Mouse (Mus musculus): ENCODE data around the gene Rif1.

DNA sequence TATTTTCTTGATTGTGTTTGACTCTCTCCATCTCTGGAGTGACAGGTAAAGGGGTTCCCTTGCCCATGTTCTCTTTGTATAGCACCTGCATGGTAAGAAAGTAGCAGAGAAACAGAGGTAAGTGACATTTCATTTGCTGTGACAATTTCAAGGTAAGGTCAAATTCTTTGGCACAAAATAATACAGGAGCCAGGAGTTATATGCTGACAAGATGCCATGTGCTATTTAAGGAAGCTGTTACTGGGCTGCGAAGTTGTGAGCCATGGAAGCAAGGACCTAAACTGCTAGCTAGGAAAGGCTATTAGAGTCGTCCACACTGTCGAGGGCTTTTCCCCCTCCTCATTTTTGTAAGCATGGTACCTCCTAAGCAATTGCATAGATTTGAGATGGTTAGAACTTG, 80.4 kb downstream of the Rif1 start:
- no peak for TF ChIP-seq HCFC1 (IDR thresholded peaks at IDR 0.05; ENCODE audit: borderline replicate concordance, insufficient read depth, low read length)
- TF ChIP-seq MAFK (IDR thresholded peaks at IDR 0.05; ENCODE audit: insufficient read depth, low read depth, low read length): no peak
- TF ChIP-seq ZC3H11A (IDR thresholded peaks at IDR 0.05; ENCODE audit: borderline replicate concordance, low read depth, low read length): no peak
